Mouse (Mus musculus) limb, embryonic 11.5 days (tissue): ENCODE results near the gene Prkg1. TPM values are rescaled to one million over a fixed set of nuclear protein-coding genes. Genes with fewer than 3 reads are reported as not detected.

ENCODE experiments used
- ATAC-seq: fragments of 200-750 bp; cut with Nextera tagmentation; 2 replicates; pipeline ENCODE4 v1.8.0; 2017; ENCODE audit warnings: low read depth; ENCODE audit not compliant: insufficient number of reproducible peaks, low FRiP score, low TSS enrichment
- DNase-seq: peaks from one replicate; pipeline ENCODE4 v3.0.0-alpha.2; 2015; ENCODE audit warnings: low spot score
- H3K27ac ChIP-seq: fragments of 300-500 bp; sonication (generic); replicated peaks from 2 replicates; pipeline ENCODE4 v1.5.1; 2014; ENCODE audit warnings: low read depth, mild to moderate bottlenecking, low read length
- H3K27me3 ChIP-seq: fragments of 300-500 bp; sonication (generic); 2 replicates; pipeline ENCODE4 v1.6.1; 2014; ENCODE audit warnings: mild to moderate bottlenecking, low read length, mixed read lengths; ENCODE audit not compliant: control insufficient read depth, insufficient read depth
- H3K36me3 ChIP-seq: fragments of 300-500 bp; sonication (generic); 2 replicates; pipeline ENCODE4 v1.6.1; 2014; ENCODE audit warnings: mild to moderate bottlenecking, low read length, moderate library complexity, mixed read lengths; ENCODE audit not compliant: control insufficient read depth, insufficient read depth
- H3K4me1 ChIP-seq: fragments of 300-500 bp; sonication (generic); 2 replicates; pipeline ENCODE4 v1.6.1; 2014; ENCODE audit warnings: low read length, mixed read lengths; ENCODE audit not compliant: control insufficient read depth, insufficient read depth
- H3K4me2 ChIP-seq: fragments of 300-500 bp; sonication (generic); 2 replicates; pipeline ENCODE4 v1.6.1; 2014; ENCODE audit warnings: low read depth, mild to moderate bottlenecking, moderate library complexity; ENCODE audit not compliant: severe bottlenecking
- H3K4me3 ChIP-seq: fragments of 300-500 bp; sonication (generic); 2 replicates; pipeline ENCODE4 v1.5.1; 2014; ENCODE audit warnings: low read depth, low read length
- H3K9ac ChIP-seq: fragments of 300-500 bp; sonication (generic); 2 replicates; pipeline ENCODE4 v1.6.1; 2014; ENCODE audit warnings: mild to moderate bottlenecking, low read length
- H3K9me3 ChIP-seq: fragments of 300-500 bp; sonication (generic); 2 replicates; pipeline ENCODE4 v1.6.1; 2016; ENCODE audit warnings: low read length; ENCODE audit not compliant: control insufficient read depth
- WGBS: fragments of 180-500 bp; shearing (Covaris S2); extraction: QIAGEN DNeasy Blood & Tissue Kit; methylation state at CpG from one replicate; pipeline ENCODE4 v1.1.7; 2014; 5-methylcytosine and 5-hydroxymethylcytosine counted together
- polyA plus RNA-seq: library from polyadenylated mRNA; unstranded; fragments of >200 nt; fragmentation: Nextera tagmentation; extraction: Ambion mirVana; gene quantifications from 2 replicates; pipeline ENCODE4 v1.2.1, GENCODE M21; 2014

Gene Prkg1
- polyA plus RNA-seq, 1 experiment from 2014 or later: 2.1 TPM

DNA sequence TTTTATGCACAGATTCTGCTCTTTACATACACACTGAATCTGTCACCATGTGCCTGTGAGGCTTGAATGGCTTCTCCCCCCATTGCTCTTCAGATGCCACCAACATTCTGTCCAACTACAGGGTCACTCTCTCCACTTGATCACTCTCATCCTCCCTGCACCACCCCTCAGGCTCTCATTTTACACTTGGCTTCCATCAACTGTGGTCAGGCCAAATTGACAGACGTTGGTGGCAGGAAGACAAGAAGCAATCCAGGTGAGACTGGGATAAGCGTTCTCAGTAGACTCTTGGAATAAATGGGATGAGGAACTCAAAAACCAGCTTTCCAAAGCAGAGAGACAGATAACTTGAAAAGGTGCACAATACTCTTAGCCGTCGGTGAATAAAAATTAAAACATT is 786.7 kb downstream of the Prkg1 start:
- no peak overlapping the region for H3K4me3 ChIP-seq
- no peak for ATAC-seq

DNA sequence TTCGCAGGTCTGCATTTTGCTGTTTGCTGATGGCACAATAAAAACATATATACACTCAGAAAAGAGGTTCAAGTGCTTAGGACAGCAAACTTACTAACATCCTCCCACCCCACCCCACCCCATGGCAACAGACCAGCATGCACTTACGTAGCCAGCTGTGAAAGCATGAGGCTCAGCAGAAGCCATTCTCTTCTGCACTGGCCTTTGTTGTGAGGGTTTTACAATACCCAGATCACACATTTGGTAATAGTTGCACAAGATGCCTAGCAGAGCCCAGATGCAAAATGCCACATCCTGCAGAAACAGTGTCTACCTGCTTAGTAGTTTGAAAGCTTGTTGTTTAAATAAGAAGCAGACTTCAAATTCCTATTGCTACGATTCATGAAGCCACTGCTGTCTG is 814.2 kb downstream of the Prkg1 start:
- no peak overlapping the region for H3K27ac ChIP-seq
- WGBS: 73% methylated on average over 3 of the region's 3 CpGs
- no peaks in the 10 kb centered on the region for H3K27me3 ChIP-seq
- no peak overlapping the region for H3K9ac ChIP-seq
- no peak overlapping the region for H3K4me3 ChIP-seq
- H3K36me3 ChIP-seq: no peaks in the 10 kb centered on the region
- H3K4me1 ChIP-seq: no peaks in the 10 kb centered on the region
- ATAC-seq: no peak
- DNase-seq: no peak
- H3K4me2 ChIP-seq: no peak overlapping the region
- no peaks in the 10 kb centered on the region for H3K9me3 ChIP-seq

More for the DNA sequence above, 786.7 kb downstream of the Prkg1 start:
- Histone ChIP-seq H3K27ac (no peak overlapping the region), H3K27me3 (no peaks in the 10 kb centered on the region), H3K4me1 (no peaks in the 10 kb centered on the region), H3K9me3 (no peaks in the 10 kb centered on the region), H3K36me3 (no peaks in the 10 kb centered on the region), H3K9ac (no peak overlapping the region), H3K4me2 (no peak overlapping the region)
- no peak for DNase-seq
- WGBS: 88% methylated on average over 4 of the region's 4 CpGs

DNA sequence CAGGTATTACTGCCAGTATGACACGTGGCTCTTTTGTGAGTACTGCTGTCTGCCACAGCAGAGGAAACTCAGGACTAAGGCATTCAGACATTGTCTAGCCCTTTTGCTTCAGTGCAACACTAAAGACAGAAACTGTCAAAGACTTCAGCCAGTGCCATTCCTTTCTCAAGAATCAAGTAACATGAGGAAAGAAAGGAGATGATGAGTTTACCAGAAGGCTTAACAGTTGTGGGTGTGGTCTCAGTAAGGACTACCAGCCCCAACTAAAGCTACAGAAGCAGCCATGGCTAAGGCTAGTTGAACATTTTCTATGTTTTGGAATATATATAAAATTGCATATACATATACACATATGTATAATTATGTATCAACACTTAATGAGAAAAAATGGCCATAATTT is 816.6 kb downstream of the Prkg1 start:
- no peak for ATAC-seq
- no peaks in the 10 kb centered on the region for H3K4me1 ChIP-seq
- WGBS: 71% methylated on average over 1 of the region's 1 CpGs

DNA sequence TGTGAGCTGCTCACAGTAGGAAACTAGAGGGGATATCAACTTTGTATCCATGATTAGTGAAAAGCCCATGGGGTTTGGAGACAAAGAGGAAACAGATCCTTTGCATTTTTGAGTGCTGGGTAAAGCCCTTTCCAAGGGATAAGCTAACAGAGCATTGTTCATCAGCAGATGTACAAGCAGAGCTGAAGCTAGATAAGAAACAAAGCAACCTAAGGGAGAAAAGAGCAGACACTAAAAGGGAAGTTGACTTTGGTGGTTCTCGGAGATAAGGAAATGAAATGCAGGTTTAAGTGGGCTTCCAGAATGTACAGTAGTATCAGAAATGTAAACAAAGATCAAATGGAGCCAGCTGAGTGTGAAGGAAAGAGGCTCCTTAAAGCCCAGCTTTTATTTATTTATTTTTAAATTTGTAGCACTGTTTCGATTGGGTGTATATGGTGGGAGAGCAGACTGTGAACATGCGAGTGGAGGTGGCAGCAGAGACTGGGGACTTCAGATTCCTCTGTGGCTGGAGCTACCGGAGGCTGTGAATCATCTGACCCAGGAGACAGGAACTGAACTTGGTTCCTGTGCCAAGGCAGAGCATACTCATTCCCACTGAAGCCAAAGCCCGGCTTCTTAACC is 822.4 kb downstream of the Prkg1 start:
- no peaks in the 10 kb centered on the region for H3K36me3 ChIP-seq
- H3K9ac ChIP-seq: no peak overlapping the region
- H3K4me3 ChIP-seq: no peak overlapping the region
- H3K27me3 ChIP-seq: no peaks in the 10 kb centered on the region
- H3K4me2 ChIP-seq: no peak overlapping the region
- WGBS: 83% methylated on average over 5 of the region's 5 CpGs
- ATAC-seq (no peak), DNase-seq (no peak)
- no peak overlapping the region for H3K27ac ChIP-seq
- H3K4me1 ChIP-seq: no peaks in the 10 kb centered on the region
- H3K9me3 ChIP-seq: no peaks in the 10 kb centered on the region

More for the DNA sequence above, 816.6 kb downstream of the Prkg1 start:
- no peak for DNase-seq
- Histone ChIP-seq H3K27ac (no peak overlapping the region), H3K9ac (no peak overlapping the region), H3K4me2 (no peak overlapping the region), H3K36me3 (no peaks in the 10 kb centered on the region), H3K27me3 (no peaks in the 10 kb centered on the region), H3K4me3 (no peak overlapping the region), H3K9me3 (no peaks in the 10 kb centered on the region)

DNA sequence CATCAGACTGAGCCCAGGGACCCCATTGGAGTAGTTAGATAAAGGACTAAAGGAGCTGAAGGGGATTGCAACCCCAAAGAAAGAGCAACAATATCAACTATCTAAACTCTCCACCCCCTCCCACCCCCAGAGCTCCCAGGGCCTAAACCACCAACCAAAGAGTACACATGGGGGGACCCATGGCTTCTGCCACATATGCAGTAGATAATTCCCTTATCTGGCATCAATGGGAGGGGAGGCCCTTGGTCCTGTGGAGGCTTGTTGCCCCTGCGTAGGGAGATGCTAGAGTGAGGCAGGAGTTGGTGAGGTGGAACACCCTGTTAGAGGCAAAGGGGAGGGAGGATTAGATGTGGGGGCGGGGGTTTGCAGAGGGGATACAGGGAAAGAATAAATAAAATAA is 826.8 kb downstream of the Prkg1 start:
- no peaks in the 10 kb centered on the region for H3K4me1 ChIP-seq
- H3K27me3 ChIP-seq: no peaks in the 10 kb centered on the region
- no peak overlapping the region for H3K27ac ChIP-seq
- DNase-seq: no peak
- no peak overlapping the region for H3K4me3 ChIP-seq
- 91% methylated on average over 2 of the region's 2 CpGs for WGBS
- no peak overlapping the region for H3K9ac ChIP-seq
- H3K4me2 ChIP-seq: no peak overlapping the region
- ATAC-seq: no peak
- no peaks in the 10 kb centered on the region for H3K36me3 ChIP-seq
- H3K9me3 ChIP-seq: no peaks in the 10 kb centered on the region

DNA sequence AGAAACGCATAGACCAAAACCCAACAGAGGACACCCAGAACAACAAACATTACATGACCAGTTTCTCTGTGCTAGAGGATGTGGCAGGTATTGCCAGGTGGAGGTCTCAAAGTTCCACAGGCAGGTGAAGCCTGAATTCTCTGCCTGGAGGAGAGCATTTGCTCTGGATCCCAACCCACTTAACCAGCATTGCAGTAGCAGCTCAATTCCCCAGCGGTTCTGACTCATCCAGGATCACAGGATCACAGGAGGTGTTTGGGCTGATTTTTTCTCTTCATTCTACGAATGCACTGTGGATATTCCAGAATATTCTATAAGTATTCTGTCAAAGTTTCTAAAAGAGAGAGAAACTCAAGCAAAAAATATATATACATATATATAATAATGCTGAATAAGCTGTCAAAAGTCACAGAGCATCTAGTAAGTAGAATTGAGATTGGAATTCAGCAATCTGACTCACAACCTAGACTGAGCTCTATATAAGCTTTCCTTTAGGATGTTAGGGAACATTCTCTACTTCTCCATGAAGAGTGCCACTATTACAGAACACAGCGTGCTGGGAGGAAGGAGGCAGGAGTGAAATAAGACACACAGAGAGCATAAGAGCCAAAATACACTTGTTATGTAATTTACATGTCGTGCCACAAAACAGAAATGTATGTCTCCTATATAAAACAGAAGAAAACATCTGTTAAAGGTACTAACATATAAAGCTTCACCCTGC is 833.2 kb downstream of the Prkg1 start:
- DNase-seq (no peak), ATAC-seq (no peak)
- H3K9me3 ChIP-seq: no peaks in the 10 kb centered on the region
- H3K4me2 ChIP-seq: no peak overlapping the region
- no peak overlapping the region for H3K4me3 ChIP-seq
- H3K36me3 ChIP-seq: no peaks in the 10 kb centered on the region
- WGBS: 91% methylated on average over 5 of the region's 5 CpGs
- H3K27ac ChIP-seq: no peak overlapping the region
- no peaks in the 10 kb centered on the region for H3K4me1 ChIP-seq
- no peak overlapping the region for H3K9ac ChIP-seq
- H3K27me3 ChIP-seq: no peaks in the 10 kb centered on the region

DNA sequence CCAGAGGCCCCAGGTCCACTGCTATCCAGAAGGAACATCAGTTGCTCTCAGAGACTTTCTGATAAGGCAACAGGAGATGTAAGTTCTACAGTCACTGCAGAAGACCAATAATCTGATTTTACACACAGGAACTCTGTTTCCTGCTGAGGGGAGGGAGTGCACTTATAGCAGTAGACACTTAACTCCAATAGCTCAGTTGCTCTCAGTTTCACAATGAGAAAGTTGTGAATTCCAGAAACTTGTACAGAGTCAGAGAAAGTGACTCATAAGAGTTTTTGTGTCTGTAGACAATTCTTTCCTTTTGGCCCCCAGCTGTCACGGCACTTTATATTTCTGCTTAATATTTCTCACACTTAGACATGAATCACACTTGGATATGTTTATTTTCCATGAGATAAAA is 840.8 kb downstream of the Prkg1 start:
- WGBS: 94% methylated on average over 1 of the region's 1 CpGs
- no peak overlapping the region for H3K27ac ChIP-seq

DNA sequence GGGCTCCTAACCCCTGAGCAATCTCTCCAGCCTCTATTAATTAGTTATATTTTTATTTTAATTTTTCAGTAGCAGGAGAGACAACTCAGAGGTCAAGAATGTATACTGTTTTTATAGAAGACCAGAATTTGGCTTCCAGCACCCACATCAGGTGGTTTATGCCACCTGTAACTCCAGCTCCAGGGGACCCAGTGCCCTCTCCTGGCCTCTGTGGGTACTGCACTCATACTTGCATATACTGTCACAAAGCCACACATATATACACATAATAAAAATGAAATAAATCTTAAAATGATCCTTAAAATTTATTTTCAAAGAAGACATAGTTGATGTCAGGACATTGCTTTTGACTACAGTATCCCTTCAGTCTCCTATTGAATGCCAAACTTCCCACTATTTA is 862.5 kb downstream of the Prkg1 start:
- no peaks in the 10 kb centered on the region for H3K9me3 ChIP-seq
- no peak for ATAC-seq

More for the DNA sequence above, 840.8 kb downstream of the Prkg1 start:
- Histone ChIP-seq H3K9me3 (no peaks in the 10 kb centered on the region), H3K4me3 (no peak overlapping the region), H3K36me3 (no peaks in the 10 kb centered on the region), H3K4me2 (no peak overlapping the region), H3K9ac (no peak overlapping the region), H3K4me1 (no peaks in the 10 kb centered on the region), H3K27me3 (no peaks in the 10 kb centered on the region)
- DNase-seq (no peak), ATAC-seq (no peak)

More for the DNA sequence above, 862.5 kb downstream of the Prkg1 start:
- H3K27me3 ChIP-seq: no peaks in the 10 kb centered on the region
- no peak overlapping the region for H3K4me3 ChIP-seq
- H3K9ac ChIP-seq: no peak overlapping the region
- H3K27ac ChIP-seq: no peak overlapping the region
- H3K36me3 ChIP-seq: no peaks in the 10 kb centered on the region
- no peak for DNase-seq
- no peak overlapping the region for H3K4me2 ChIP-seq
- no peaks in the 10 kb centered on the region for H3K4me1 ChIP-seq
